Mouse (Mus musculus) skeletal muscle tissue, postnatal 0 days (tissue): ENCODE results near the gene Qpctl. TPM values are rescaled to one million over a fixed set of nuclear protein-coding genes. Genes with fewer than 3 reads are reported as not detected.
A peak's percentile ranks its signal among the peaks of the same experiment; 100 is the strongest.

ENCODE experiments used
- microRNA counts: library from miRNA; unstranded; fragments of <30 nt; microRNA quantifications from one replicate; lab custom pipeline; 2015
- microRNA-seq, 2 experiments: library from miRNA; unstranded; fragments of <30 nt; microRNA quantifications; one replicate each; pipeline ENCODE4; 2016
- polyA plus RNA-seq: library from polyadenylated mRNA; unstranded; fragments of >200 nt; fragmentation: Nextera tagmentation; extraction: Ambion mirVana; gene quantifications from 2 replicates; pipeline ENCODE4 v1.2.1, GENCODE M21; 2015

Gene Qpctl
- polyA plus RNA-seq = 7.6 and 8.3 TPM in 2 replicates

GRCm38 (mm10) chr7:19148875-19149541 is at the start of gene Qpctl:
Gene Qpctl, minus strand, starts transcription at chr7:19149291.

GRCm38 (mm10) chr7:19175708-19176515 is 26.8 kb upstream of the Qpctl start, which contains the start of gene Eml2:
Gene Eml2, plus strand, starts transcription at chr7:19176421.

GRCm38 (mm10) chr7:19165656-19166423 is 16.7 kb upstream of the Qpctl start, which contains the start of gene Gipr:
Gene Gipr, minus strand, starts transcription at chr7:19166127.

GRCm38 (mm10) chr7:19149626-19150025 is 535 bp upstream of the Qpctl start, which contains the start of gene Snrpd2:
Gene Snrpd2, plus strand, starts transcription at chr7:19149722.

GRCm38 (mm10) chr7:19119631-19120429 is 29.3 kb downstream of the Qpctl start, which contains the start of gene Fbxo46:
Gene Fbxo46, plus strand, starts transcription at chr7:19119859.

GRCm38 (mm10) chr7:19118028-19118771 is 30.9 kb downstream of the Qpctl start, which contains the start of gene Gm4969:
Gene Gm4969, minus strand, starts transcription at chr7:19118368.

GRCm38 (mm10) chr7:19094471-19094825 is 54.6 kb downstream of the Qpctl start, which contains the start of gene Six5:
Gene Six5, plus strand, starts transcription at chr7:19094594.

MicroRNAs within 50 kb of the gene (microRNA counts, 519-probe panel; counts per million panel counts)
- microRNA mmu-miR-330 (lab: Ali Mortazavi, UCI) = 296 counts per million, percentile 58 among the panel's probes with 10 or more counts

Small RNA genes within 50 kb of the gene (microRNA-seq; reads per million reads assigned to microRNA genes)
- gene Mir330 = 108 to 113 reads per million in 2 experiments

Other genes starting within 250 kb of the Qpctl start
- 11.4 and 14.7 TPM in 2 replicates for gene Ccdc61, start 238.9 kb downstream of the Qpctl start, polyA plus RNA-seq
- gene Nova2, start 223.4 kb downstream of the Qpctl start, polyA plus RNA-seq = 0.29 and 0.33 TPM in 2 replicates
- not detected in 2 replicates for gene Nanos2, start 161.9 kb downstream of the Qpctl start, polyA plus RNA-seq
- gene Mypop, start 158.0 kb downstream of the Qpctl start, polyA plus RNA-seq = 1.3 and 1.5 TPM in 2 replicates
- gene Irf2bp1, start 145.2 kb downstream of the Qpctl start, polyA plus RNA-seq = 12.3 and 16.4 TPM in 2 replicates
- gene Foxa3, start 125.8 kb downstream of the Qpctl start, polyA plus RNA-seq = 0.22 TPM in 1 of 2 replicates, not detected in the other
- gene Sympk, start 124.9 kb downstream of the Qpctl start, polyA plus RNA-seq = 16.8 and 18.7 TPM in 2 replicates
- gene Rsph6a, start 94.6 kb downstream of the Qpctl start, polyA plus RNA-seq = not detected in 2 replicates
- 14.4 and 14.7 TPM in 2 replicates for gene Dmwd, start 73.1 kb downstream of the Qpctl start, polyA plus RNA-seq
- gene Dmpk, start 65.4 kb downstream of the Qpctl start, polyA plus RNA-seq = 145 and 149 TPM in 2 replicates
- 3.9 and 4.8 TPM in 2 replicates for gene Six5, start 54.7 kb downstream of the Qpctl start, polyA plus RNA-seq
- gene Gm4969, start 30.9 kb downstream of the Qpctl start, polyA plus RNA-seq = 0.30 and 0.65 TPM in 2 replicates
- gene Fbxo46, start 29.4 kb downstream of the Qpctl start, polyA plus RNA-seq = 5.7 and 6.0 TPM in 2 replicates
- gene Snrpd2, start 431 bp upstream of the Qpctl start, polyA plus RNA-seq = 73.1 and 81.1 TPM in 2 replicates
- gene Gipr, start 16.8 kb upstream of the Qpctl start, polyA plus RNA-seq = 0.15 and 0.72 TPM in 2 replicates
- 4.9 and 5.0 TPM in 2 replicates for gene Eml2, start 27.1 kb upstream of the Qpctl start, polyA plus RNA-seq
- 1.3 TPM in 2 replicates for gene Gpr4, start 63.2 kb upstream of the Qpctl start, polyA plus RNA-seq
- gene Opa3, start 79.0 kb upstream of the Qpctl start, polyA plus RNA-seq = 22.8 and 24.1 TPM in 2 replicates
- gene Vasp, start 122.5 kb upstream of the Qpctl start, polyA plus RNA-seq = 41.2 and 52.3 TPM in 2 replicates
- 0.11 TPM in 1 of 2 replicates, not detected in the other for gene Ppm1n, start 130.8 kb upstream of the Qpctl start, polyA plus RNA-seq
- gene Rtn2, start 133.3 kb upstream of the Qpctl start, polyA plus RNA-seq = 408 and 509 TPM in 2 replicates
- gene Fosb, start 160.8 kb upstream of the Qpctl start, polyA plus RNA-seq = 0.23 and 0.84 TPM in 2 replicates
- 37.1 and 45.7 TPM in 2 replicates for gene Ercc1, start 195.5 kb upstream of the Qpctl start, polyA plus RNA-seq
- gene Cd3eap, start 210.2 kb upstream of the Qpctl start, polyA plus RNA-seq = 13.9 TPM in 2 replicates
- 1.4 and 2.4 TPM in 2 replicates for gene Ppp1r13l, start 210.5 kb upstream of the Qpctl start, polyA plus RNA-seq
- 5.0 and 5.1 TPM in 2 replicates for gene Ercc2, start 232.7 kb upstream of the Qpctl start, polyA plus RNA-seq